Mouse (Mus musculus) T-cell, adult 66 days (primary cell): ENCODE results near the gene Plaur. TPM values are rescaled to one million over a fixed set of nuclear protein-coding genes. Genes with fewer than 3 reads are reported as not detected.

Experiments used
- total RNA-seq, 2 experiments: library from RNA; stranded (reverse); gene quantifications; 3 replicates in 1 of 2; 4 replicates in 1 of 2; pipeline ENCODE4 v1.2.4; 2023

Plaur gene
- 100 to 1,000 TPM; 116 to 136 TPM for total RNA-seq

GRCm38 (mm10) chr7:24462388-24463319 is at the start of gene Plaur:
Plaur (plus strand) TSS chr7:24462484.

GRCm38 (mm10) chr7:24451855-24452311 is 10.4 kb upstream of the Plaur start, which contains the start of gene Irgc1:
Irgc1 (minus strand) TSS chr7:24452297.

GRCm38 (mm10) chr7:24481474-24482207 is 19.4 kb downstream of the Plaur start, which contains the start of gene Cadm4:
Cadm4 (plus strand) TSS chr7:24482023.

GRCm38 (mm10) chr7:24506838-24507725 is 44.8 kb downstream of the Plaur start, which contains the start of gene Zfp428:
Zfp428 (plus strand) TSS chr7:24507006.

GRCm38 (mm10) chr7:24512355-24512754 is 50.1 kb downstream of the Plaur start, which contains the start of gene AC161166.1:
AC161166.1 (minus strand) TSS chr7:24512455.

Other genes starting within 250 kb of the Plaur start
- gene Zfp109, start 224.9 kb upstream of the Plaur start, total RNA-seq = 1 to 10 TPM; 4.1 to 6.1 TPM
- under 1 TPM; 0.55 to 0.59 TPM for gene Zfp108, start 207.7 kb upstream of the Plaur start, total RNA-seq
- gene Zfp93, start 192.1 kb upstream of the Plaur start, total RNA-seq = 1 to 10 TPM; 1.8 to 2.8 TPM
- gene Zfp61, start 161.3 kb upstream of the Plaur start, total RNA-seq = 10 to 100 TPM; 13.8 to 15.5 TPM
- gene Zfp94, start 145.8 kb upstream of the Plaur start, total RNA-seq = 1 to 10 TPM; 6.0 to 6.6 TPM
- gene Tescl, start 128.5 kb upstream of the Plaur start, total RNA-seq = not detected
- not detected for gene Lypd5, start 113.3 kb upstream of the Plaur start, total RNA-seq
- gene Kcnn4, start 92.2 kb upstream of the Plaur start, total RNA-seq = 100 to 1,000 TPM; 172 to 196 TPM
- 100 to 1,000 TPM; 117 to 120 TPM for gene Smg9, start 62.9 kb upstream of the Plaur start, total RNA-seq
- 10 to 100 TPM in 1 of 2 experiments, 1 to 10 TPM in 1; 5.4 to 11.9 TPM for gene Irgc1, start 10.2 kb upstream of the Plaur start, total RNA-seq
- gene Cadm4, start 19.5 kb downstream of the Plaur start, total RNA-seq = under 1 TPM in 1 of 2 experiments, not detected in 1; 0.26 TPM
- 1 to 10 TPM in 1 of 2 experiments, under 1 TPM in 1; 0.90 to 1.2 TPM for gene Zfp428, start 44.5 kb downstream of the Plaur start, total RNA-seq
- gene AC161166.1, start 50.0 kb downstream of the Plaur start, total RNA-seq = not detected
- gene Irgq, start 68.2 kb downstream of the Plaur start, total RNA-seq = 10 to 100 TPM; 13.3 to 14.4 TPM
- gene Pinlyp, start 83.6 kb downstream of the Plaur start, total RNA-seq = not detected
- 10 to 100 TPM; 55.1 to 56.1 TPM for gene Xrcc1, start 83.8 kb downstream of the Plaur start, total RNA-seq
- gene Ethe1, start 125.1 kb downstream of the Plaur start, total RNA-seq = 1 to 10 TPM; 4.1 to 7.9 TPM
- not detected for gene Zfp575, start 125.2 kb downstream of the Plaur start, total RNA-seq
- gene Phldb3, start 148.3 kb downstream of the Plaur start, total RNA-seq = 1 to 10 TPM; 7.5 to 9.4 TPM
- gene Lypd3, start 174.1 kb downstream of the Plaur start, total RNA-seq = not detected
- not detected for gene Tex101, start 214.2 kb downstream of the Plaur start, total RNA-seq
- not detected for gene BC049730, start 246.8 kb downstream of the Plaur start, total RNA-seq